Mouse (Mus musculus): ENCODE measurements at regions not wholly inside any gene's neighbourhood (a gene's known extent, or its start where the extent isn't known, plus 50 kb on each side); places are given as distances from the start of the nearest gene placed in this dataset.
"Not testable (repeated sequence)": the region's sequence is repeated elsewhere in the genome, so short reads cannot be mapped to it uniquely, and the experiment has no call there.

DNA sequence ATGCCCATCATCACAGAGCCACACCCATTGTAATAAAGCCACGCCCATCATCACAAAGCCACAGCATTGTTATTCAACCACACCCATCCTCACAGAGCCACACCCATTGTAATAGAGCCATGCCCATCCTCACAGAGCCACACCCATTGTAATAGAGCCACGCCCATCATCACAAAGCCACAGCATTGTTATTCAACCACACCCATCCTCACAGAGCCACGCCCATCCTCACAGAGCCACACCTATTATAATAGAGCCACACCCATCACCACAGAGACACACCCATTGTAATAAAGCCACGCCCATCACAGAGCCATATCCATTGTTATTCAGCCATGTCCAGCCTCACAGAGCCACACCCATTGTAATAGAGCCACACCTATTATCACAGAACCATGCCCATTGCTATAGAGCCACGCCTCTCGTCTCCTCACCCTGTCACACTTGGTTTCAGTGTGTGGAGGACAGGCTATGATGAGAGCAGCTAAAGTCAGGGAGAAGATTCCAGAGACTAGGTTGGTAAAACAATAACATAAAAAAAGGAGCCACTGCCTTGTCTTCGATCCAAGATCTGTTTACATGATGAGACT is 85.6 kb downstream of the Gxylt1 start:
- DNase-seq (ENCODE audit: low spot score in 2 of 2), result no peak

DNA sequence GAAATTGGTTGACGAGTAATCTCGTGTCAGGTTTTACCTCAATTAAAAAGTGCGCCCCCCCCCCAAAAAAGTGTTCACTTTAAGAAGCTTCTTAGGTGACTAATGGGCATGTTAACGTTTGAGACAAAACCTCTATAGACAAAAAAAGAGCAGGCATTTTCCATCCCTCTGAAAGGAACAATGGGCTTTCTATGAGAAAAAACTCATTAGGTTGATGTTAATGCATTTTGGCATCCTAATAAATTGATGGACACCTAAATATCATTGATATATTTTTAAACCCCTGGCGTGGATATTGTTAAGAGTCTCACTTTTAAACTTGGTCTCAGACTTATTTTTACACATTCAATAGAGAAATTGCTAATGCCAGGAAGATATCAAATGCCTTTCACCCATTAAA is 98.8 kb downstream of the Gxylt1 start:
- DNase-seq (ENCODE audit: low spot score in 2 of 2), result no peak

DNA sequence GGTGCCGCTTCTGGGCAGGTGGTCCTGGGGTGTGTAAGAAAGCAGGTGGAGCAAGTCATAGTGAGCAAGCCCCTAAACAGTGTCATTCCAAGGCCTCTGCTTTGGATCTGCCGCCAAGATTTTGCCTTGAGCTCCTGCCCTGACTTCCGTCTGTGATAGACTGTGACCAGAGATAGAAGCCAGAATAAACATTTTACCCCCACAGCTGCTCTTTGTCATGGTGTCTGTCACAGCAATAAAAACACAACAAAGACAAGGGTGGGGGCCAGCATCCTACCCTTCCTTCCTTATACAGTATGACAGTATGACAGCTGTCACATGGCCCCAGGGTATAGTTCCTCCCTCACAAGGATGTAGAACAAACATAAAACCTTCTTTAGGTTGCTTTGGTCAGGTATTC is 106.2 kb downstream of the Gxylt1 start:
- no peak for DNase-seq (ENCODE audit: low spot score in 2 of 2)

DNA sequence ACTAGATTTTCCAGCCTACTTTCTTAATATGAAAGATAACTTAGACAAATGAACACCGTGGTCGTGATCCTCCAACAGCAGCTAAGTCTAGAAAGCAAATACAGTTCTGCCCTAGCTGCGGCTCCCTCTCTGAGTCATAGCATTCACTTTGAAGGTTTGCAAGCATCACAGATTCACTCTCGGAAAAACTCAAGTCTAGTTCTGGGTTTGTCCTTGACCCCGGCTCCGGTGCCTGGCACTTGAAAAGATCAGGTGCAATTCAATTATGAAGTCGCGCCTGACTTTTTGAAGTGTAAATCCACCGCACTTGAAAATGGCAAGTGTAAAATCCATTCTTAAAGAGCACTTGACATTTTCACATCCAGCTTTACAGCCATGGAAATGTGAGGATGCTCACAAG is 107.5 kb downstream of the Gxylt1 start:
- no peak for DNase-seq (ENCODE audit: low spot score in 2 of 2)

DNA sequence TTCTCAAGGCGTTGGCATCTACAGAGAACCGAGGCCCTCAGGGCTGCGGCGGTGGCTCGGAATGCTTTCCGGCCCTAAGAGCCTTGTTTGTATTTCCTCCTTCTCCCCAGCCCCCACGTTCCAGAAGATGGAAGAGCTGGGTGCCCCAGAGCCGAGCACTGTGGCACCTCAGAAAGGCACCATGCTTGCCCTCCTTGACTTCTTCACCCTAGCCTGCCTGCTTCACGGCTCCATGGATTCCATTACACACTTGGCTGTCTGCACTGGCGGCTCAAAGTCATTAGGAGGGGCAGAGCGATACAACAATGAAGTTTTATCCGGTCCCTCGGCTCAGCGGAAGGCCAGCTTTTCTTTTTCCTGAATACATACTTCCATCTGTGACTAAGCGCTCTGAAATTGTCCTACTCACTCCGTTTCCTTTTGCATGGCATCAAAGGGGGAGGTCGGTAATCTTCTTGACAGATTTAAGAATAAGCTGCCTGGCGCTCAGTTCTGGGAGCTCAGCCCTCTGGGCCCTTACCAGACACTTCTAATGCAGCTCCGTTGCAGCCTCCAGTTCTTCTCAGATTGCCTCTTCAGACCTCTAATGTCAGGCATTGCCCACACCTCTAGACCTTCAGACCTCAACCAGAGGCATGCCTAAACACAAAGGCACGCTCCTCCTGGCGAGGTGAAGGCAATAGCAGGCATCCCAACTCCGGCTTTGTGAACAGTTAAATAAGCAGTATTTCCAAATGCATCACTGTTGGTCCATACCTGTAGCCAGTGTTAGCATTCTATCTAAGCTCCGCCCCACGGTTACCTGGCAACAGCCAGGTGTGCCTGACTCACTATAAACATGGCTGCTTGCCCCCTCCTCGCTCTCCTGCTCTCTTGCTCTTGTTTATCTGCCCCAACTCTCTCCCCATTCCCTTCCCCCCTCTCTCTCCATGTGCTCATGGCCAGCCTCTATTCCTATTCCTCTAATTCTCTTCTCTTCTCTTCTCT is 112.8 kb downstream of the Gxylt1 start:
- no peak for DNase-seq (ENCODE audit: low spot score in 2 of 2)

DNA sequence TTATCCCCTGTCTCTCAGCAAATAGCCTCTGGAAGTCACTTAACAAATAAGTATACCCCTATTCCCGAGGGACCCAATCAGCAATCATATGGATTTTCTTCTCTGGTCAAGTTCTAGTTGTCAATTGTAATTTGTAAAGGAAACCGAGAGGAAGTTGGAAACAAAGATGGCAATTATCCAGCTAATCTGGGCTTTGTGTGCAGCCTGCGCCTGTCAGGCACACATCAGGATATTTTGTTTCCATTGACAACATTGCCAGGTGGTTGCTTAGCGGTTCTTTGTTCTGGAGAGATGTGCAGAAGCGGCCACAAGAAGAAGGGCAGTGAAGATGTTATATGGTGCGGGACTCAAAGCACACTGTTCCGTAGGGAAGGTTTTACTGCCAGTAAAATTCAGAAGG is 113.7 kb downstream of the Gxylt1 start:
- no peak for DNase-seq (ENCODE audit: low spot score in 2 of 2)

DNA sequence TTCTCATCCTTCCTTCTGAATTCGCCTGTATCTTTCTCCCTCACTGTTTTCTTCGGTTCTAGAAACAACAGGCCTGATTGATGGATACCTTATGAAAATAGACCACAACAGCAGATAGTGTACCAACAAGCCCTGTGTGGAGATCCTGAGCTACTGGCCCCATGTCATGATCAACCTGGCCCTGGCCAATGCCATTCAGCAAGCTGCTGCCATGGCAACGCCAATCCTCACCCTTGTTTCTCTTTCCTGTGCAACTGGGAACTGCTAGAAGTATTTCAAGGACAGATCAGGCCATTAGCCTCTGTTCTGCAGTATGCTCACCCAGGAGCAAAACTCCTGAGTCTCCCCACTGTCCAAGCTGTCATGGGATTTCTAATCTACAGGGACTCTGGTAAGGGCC is 119.2 kb downstream of the Gxylt1 start:
- DNase-seq (ENCODE audit: low spot score in 2 of 2), result no peak

DNA sequence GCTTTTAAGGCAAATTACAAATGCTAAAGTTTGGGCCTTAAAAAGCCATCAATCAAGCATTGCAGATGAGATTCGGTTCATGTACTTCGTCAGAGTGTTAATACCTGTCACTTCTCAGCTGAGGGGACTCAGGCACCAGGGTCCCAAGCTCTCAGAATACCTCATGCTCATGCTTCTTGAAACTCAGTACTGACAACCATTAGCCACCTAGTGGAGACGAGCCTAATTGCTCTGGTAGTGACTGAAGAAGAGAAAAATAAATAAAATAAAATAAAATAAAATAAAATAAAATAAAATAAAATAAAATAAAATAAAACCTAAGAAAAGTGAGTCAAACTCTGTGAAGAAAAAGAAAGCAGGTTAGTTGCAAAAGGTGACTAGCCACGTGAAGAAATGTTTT is 121.0 kb downstream of the Gxylt1 start:
- no peak for DNase-seq (ENCODE audit: low spot score in 2 of 2)

DNA sequence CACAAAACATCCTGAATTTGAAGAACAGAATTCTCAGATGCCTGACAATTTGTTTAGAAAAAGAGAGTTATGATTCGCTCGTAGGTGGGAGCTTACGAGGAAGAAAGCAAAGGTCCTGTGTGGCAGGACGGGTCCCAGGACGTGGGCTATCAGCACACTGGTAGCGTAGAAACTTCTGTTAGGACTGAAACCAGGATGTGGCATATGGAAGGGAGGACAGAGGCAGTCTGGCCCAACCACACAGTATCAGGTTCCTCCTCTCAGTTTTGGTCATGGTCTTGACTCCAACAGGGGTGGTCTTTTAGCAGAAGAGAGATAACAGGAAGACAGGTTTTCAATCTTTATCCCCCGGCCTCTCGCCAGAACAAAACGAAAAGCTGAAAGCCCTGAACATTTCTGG is 130.1 kb downstream of the Gxylt1 start:
- no peak for DNase-seq (ENCODE audit: low spot score in 2 of 2)

DNA sequence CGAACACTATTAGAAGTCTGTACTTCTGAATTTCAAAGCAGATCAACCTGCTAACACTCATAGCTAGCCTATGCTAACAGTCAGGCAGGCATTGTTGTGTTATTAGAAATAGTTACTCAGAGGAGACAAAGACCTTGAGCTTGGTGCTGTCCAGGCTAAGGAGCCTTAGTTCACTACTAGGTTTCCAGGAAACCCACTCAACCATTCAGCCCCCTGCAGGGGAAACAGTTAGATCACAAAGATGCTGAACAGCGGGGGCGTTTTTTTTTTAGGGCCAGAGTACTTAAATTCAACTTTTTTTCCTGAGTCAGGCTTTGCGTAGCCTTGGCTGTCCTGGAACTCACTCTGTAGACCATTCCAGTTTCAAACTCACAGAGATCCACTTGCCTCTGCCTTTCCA is 130.7 kb downstream of the Gxylt1 start:
- DNase-seq (ENCODE audit: low spot score in 2 of 2), result no peak

DNA sequence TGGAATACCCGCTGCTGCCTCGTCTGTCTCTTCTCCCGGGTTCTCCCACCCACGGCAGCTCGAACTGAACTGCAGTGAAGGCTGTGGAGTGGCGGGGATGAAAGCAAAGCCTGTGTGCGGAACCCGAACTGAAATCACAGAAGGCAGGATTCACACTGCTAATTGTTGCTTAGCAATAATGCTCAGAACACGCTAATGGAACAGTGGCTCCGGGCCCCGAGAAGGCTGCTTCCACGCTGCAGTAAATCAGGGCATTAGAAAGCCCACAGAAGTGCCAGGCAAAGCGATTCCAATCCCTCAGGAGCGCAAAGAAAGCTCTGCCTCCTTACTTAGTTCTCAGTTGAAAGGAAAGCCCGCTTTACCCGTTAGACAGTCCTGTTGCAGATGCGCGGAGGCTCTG is 141.6 kb downstream of the Gxylt1 start:
- DNase-seq (ENCODE audit: low spot score in 2 of 2), result peak; percentile 12 to 18

DNA sequence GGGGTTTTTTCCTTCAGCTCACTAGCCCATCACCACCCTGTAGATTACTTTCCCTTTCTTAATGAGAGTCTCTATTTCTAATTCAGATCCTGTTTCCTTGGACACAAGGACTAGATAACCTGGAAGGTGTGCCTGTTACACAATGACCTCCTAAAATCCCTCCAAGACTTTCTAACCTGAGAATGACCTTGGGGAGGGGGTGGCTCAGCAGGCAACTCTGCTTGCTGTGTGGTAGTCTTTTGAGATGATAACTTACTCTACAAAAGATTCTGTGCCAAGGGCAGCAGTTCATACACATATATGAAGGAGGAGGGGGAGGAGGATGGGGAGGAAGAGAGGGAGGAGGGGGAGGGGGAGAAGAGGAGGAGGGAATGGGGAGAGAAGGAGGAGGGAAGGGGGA is 143.9 kb downstream of the Gxylt1 start:
- DNase-seq (ENCODE audit: low spot score in 2 of 2), result no peak

DNA sequence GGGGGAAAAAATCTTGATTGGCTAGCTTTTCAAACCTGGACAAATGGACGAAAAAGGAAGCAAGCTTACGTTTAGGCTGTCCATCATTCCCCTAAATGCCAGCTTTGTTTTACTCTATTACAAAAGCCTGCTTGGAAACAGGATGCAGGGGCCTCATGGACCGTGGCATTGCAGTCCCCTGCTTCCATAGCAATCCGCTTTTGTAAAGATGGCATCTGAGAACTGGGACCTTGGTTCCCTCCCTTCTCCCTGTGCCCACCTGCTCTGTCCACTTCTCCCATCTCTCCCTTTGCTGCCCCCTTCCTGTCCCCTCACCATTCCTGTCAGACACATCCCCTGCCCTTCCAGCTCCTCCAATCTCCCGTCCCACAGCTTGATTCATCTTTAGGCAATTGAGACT is 149.7 kb downstream of the Gxylt1 start:
- no peak for DNase-seq (ENCODE audit: low spot score in 2 of 2)

DNA sequence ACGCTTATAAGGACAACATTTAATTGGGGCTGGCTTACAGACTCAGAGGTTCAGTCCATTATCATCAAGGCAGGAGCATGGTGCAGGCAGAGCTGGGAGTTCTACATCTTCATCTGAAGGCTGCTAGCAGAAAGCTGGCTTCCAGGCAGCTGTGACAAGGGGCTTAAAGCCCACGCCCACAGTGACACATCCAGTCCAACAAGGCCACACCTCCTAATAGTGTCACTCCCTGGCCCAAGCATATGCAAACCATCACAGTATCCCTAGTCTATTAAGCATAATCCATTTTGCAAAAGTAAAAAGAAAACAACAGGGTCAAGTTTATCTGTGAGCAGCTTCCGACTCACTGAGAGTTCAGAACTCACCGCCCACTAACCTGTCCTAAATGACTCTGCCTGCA is 153.8 kb downstream of the Gxylt1 start:
- DNase-seq (ENCODE audit: low spot score in 2 of 2), result no peak

DNA sequence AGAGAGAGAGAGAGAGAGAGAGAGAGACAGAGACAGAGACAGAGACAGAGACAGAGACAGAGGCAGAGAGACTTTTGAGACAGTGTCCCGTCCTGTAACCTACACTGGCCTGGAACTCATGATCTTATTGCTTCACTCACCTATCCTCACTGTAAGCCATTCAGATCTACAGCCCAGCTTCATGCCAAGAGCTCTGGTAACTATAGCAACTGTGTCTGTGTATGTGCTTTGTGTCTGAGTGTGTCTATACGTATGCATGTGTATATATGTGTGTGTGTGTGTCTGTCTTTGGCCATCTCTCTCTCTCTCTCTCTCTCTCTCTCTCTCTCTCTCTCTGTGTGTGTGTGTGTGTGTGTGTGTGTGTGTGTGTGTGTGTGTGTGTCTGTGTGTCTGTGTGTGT is 157.2 kb downstream of the Gxylt1 start:
- not testable (repeated sequence) for DNase-seq (ENCODE audit: low spot score in 2 of 2)

DNA sequence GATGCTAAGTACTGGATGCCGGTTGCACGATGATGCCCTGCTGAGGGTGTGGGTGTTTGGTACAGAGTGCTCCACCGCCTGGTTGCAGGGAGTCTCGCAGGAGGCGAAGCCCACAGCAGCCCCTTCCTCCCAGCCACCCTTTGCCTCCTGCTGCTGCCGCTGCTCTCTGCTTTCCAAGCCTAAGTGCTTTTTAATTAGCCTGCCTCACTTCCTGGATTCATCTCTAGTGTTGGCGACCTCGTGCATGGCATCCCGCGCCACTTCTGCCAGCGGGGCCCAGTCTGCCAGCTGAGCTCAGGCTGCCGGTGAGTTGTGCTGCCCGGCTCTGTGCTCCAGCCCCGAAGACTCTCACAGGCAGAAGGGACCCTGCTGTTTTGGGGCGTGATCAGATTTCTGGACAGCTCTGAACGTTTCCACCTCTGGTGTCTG is 159.3 kb downstream of the Gxylt1 start:
- DNase-seq (ENCODE audit: low spot score in 2 of 2), result peak; percentile 11 to 19

DNA sequence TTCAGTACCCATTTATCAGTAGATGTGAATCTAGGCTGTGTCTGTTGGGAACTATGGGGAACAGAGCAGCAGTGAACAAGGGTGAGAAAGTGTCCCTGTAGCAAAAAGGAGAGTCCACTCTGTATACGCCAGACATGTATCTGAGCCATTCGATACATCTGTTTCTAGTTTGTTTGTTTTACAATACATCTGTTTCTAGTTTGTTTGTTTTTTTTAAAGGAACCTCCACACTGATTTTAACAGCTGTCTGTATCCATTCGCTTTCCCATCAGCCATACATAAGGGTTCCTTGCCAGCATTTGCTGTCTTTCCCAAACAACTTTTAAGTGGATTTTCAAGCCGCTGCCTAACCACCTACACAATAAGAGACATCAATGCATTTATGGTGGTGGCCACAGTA is 170.0 kb downstream of the Gxylt1 start:
- DNase-seq (ENCODE audit: low spot score in 2 of 2), result no peak

DNA sequence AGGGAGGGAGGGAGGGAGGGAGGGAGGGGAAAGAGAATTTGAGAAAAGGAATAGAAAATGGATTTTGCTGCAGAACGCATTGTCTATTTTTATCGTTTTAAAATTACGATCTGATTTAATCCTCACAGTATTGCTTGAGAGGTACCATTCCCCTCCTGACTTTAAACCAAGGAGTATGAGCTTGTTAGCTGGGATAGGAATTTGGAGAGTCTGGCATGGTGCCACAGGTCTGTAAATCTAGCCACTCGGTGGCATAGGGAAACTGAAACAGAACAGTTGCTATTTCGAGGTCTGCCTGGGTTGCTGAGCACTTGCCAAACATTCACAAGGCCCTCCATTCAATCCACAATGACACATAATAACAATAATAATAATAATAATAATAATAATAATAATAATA is 171.6 kb downstream of the Gxylt1 start:
- no peak for DNase-seq (ENCODE audit: low spot score in 2 of 2)

DNA sequence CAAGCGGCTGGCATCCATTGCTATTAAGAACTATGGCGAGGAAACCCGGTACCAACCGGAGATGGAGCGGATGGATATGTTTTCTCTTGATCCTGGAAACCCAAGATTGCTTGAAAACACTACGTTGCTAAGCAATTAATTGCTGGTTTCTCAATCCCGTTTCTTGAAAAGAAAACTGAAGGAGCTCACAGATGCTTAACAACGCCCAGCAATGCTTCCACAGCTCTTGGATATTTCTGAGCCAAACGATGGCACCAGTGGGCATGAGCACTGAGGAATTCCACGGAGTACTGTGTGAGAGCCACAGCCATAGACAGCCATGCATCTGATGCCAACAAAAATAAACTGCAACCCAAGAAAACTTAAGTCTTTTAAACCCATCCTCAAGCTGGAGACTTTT is 173.1 kb downstream of the Gxylt1 start:
- DNase-seq (ENCODE audit: low spot score in 2 of 2), result no peak

DNA sequence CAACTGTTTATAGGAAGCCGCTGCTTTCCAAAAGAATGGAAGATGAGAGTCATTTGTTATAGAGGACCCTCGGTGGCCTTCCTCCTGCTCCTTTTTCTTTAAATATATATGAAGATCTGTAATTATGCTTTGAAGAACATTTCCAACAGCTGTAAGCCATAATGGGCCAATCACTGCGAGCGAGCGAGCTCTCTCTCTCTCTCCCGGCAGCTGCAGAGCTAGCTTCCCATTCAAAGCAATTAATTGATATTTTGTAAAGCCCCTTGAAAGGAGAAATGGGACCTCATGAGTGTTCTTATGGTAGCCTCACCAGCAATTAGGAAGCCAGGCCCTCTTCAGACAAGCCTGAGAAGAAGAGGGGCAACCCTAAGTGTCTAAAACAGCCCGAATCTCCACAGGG is 174.1 kb downstream of the Gxylt1 start:
- no peak for DNase-seq (ENCODE audit: low spot score in 2 of 2)

DNA sequence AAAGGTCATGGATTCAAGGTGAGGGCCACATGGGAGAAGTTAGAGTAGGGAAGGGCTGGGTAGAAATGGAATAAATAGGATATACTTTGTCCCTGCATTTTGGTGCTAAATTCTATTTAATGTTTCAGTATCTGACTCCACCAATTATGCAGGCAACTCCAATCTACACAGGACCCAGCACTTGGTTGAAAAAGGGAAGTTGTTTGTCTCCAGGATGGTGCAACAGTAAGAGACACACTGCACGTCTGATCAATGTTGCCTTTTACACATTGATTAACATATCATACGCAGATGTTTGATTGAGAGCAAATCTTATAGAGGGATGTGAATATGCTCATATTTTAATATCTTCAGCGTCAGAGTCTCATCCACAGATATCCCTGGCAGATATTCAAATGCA is 175.1 kb downstream of the Gxylt1 start:
- DNase-seq (ENCODE audit: low spot score in 2 of 2), result no peak

DNA sequence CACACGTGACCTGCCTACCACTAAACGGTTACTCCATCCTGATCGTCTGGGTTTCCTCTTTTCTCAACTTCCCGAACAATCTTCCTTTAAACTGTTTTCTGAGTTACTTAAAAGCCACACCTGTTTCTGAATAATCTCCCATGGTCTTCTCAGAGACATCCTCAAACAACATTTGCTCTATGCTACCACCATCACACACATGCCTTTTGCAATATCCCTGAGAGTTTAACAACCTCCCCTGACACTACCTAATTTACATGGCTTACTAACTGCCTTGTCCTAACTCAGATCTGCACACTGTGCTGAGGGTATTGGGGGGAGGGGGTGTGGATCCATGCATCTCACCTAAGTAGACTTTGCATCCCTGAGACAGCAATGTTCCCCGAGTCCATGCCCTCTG is 178.6 kb downstream of the Gxylt1 start:
- DNase-seq (ENCODE audit: low spot score in 2 of 2), result no peak

DNA sequence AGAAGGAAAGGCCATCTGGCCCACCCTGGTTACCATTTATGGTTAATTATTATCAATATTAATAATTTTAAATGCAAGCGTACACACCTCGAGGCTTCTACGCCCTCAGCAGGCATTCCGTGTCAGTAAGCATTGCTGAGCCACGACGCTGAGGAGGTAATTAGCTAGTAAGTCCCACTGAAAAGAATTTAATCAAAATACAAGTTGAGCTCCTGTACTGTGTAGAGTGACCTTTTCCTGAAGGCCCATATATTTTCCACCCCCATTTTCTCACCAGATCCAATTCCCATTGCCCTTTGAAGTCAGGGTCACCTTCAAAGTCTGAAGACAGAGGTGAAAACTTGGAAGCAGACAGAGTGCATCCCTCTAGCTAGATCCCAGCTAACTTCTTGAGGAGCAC is 179.8 kb downstream of the Gxylt1 start:
- no peak for DNase-seq (ENCODE audit: low spot score in 2 of 2)
